Mouse (Mus musculus): ENCODE measurements at regions not wholly inside any gene's neighbourhood (a gene's known extent, or its start where the extent isn't known, plus 50 kb on each side); places are given as distances from the start of the nearest gene placed in this dataset.

- DNase-seq (ENCODE audit: low spot score) = no peak
Observed at GRCm38 (mm10) chr4:55475409-55475808, 56.9 kb downstream of the Klf4 start.

GRCm38 (mm10) chr4:55474044-55474788, 58.0 kb downstream of the Klf4 start:
- DNase-seq (ENCODE audit: low spot score) = no peak

GRCm38 (mm10) chr4:55472649-55473048, 59.6 kb downstream of the Klf4 start:
- DNase-seq (ENCODE audit: low spot score) = no peak

GRCm38 (mm10) chr4:55470779-55471663, 61.2 kb downstream of the Klf4 start:
- DNase-seq (ENCODE audit: low spot score) = no peak

GRCm38 (mm10) chr4:55464192-55464591, 68.1 kb downstream of the Klf4 start:
- DNase-seq (ENCODE audit: low spot score) = no peak

DNA sequence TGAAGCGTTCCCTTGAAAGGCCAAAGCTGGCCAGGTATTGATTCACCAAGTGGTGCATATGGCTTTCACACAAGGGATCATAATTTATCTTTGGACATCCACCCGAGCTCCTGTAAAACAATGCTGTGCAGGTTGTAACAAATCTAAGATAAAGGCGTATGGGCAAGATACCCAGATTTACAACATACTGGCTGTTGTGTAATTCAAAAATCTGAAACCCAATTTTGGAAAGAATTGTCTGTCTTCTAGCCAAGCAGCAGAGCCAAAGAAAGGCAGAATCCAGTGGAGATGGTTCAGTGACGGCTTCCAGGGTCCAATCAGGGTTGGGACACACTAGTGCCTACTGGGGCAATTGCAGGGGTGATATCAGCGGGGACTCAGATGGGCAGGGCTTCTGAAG, 70.3 kb downstream of the Klf4 start:
- no peak for DNase-seq (ENCODE audit: low spot score)

- DNase-seq (ENCODE audit: low spot score) = no peak
Observed at GRCm38 (mm10) chr4:55453902-55454301, 78.4 kb downstream of the Klf4 start.

DNA sequence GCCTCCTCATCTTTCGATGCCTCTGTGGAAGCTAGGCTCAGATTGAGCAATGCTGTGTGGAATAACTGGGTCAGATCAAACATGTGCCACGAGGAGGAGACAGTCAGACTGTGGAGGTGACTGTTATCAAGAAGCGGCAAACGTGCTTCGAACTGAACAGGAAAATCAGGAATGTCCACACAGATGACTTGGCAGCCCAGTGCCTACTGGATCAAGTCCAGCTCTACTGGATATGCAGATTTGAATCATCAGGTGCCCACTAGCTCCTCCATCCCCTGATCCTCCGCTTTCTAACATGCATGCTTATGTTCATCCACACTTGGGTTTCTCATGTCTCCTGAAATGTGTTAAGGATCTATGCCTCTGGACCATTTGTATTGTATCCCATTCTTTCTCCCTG, 79.7 kb downstream of the Klf4 start:
- DNase-seq (ENCODE audit: low spot score) = no peak

DNA sequence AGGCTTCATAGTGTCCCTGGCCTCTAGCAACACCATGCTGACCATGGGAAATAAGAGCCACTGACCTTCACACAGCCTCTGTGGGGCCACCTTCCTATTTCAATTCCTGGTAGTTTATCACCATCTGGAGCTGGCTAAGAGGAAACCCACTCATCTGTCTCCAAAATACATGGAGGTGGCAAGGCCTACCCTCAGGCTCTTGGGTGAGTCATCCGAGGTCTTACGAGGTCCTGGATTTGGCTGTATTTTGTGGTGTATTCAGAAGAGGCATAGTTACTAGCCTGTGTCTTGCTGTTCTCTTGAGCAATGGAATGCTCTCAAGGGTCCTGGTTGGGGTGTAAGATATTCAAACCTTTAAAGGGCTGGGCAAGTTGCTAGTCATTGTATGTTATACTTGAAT, 80.6 kb downstream of the Klf4 start:
- DNase-seq (ENCODE audit: low spot score) = no peak

- no peak for DNase-seq (ENCODE audit: low spot score)
Observed at GRCm38 (mm10) chr4:55451026-55451425, 81.2 kb downstream of the Klf4 start.

DNA sequence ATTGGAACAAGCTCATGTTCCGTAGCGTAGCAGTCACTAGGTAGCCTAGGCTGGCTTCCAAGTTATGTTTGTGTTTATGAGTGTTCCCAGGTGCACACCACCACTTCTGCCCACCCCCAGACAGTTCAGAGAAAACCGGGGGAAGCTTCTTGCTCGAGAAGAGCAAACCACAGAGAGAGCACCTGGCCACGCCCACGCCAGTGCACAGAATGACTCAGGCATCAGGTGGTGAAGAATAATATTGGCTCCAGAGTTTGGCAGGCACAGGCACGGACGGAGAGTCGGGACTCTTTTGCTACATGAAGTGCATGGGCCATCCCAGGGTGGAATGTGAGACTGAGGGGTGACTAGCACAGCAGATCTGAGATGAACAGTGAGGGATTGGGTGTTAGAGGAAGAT, 88.8 kb downstream of the Klf4 start:
- peak; percentile 32 for DNase-seq (ENCODE audit: low spot score)

DNA sequence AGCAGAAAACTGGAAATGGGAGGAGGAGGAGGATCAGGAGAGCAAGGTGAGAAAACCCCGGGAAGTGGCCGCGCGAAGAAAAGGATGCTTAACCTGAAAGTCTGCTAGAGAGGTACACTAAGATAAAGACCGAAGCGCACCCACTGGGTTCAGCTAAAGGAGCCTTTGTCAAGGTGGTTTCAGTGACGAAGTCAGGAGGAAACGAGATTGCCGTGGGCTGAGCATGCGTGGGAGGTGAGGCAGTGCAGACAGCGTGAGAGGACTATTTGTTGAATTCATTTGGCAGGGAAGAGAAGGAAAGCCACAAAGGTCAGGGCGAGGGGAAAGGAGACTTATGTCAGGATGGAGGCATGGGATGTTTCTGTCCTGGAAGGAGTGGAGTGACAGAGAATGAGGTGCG, 90.2 kb downstream of the Klf4 start:
- peak; percentile 36 for DNase-seq (ENCODE audit: low spot score)
